Mouse (Mus musculus) forebrain, embryonic 11.5 days (tissue): ENCODE data around the gene Gm45711. TPM values are rescaled to one million over a fixed set of nuclear protein-coding genes. Genes with fewer than 3 reads are reported as not detected.
"Not testable (repeated sequence)": the region's sequence is repeated elsewhere in the genome, so short reads cannot be mapped to it uniquely, and the experiment has no call there.

Experiments
- ATAC-seq: fragments of 200-750 bp; cut with Nextera tagmentation; replicated peaks from 2 replicates; pipeline ENCODE4 v1.8.0; 2017; ENCODE audit warnings: moderate TSS enrichment; ENCODE audit not compliant: low FRiP score
- DNase-seq: peaks from one replicate; pipeline ENCODE4 v3.0.0-alpha.2; 2017; ENCODE audit warnings: low spot score
- H3K27ac ChIP-seq: fragments of 300-500 bp; sonication (generic); 2 replicates; pipeline ENCODE4 v1.5.1; 2014; ENCODE audit warnings: low read depth, low read length
- H3K27me3 ChIP-seq: fragments of 300-500 bp; sonication (generic); 2 replicates; pipeline ENCODE4 v1.6.1; 2014; ENCODE audit warnings: mild to moderate bottlenecking, low read length, mixed read lengths; ENCODE audit not compliant: control insufficient read depth, insufficient read depth
- H3K36me3 ChIP-seq: fragments of 300-500 bp; sonication (generic); 2 replicates; pipeline ENCODE4 v1.6.1; 2014; ENCODE audit warnings: mild to moderate bottlenecking, low read length, moderate library complexity, mixed read lengths; ENCODE audit not compliant: control insufficient read depth, insufficient read depth
- H3K4me1 ChIP-seq: fragments of 300-500 bp; sonication (generic); replicated peaks from 2 replicates; pipeline ENCODE4 v1.6.1; 2014; ENCODE audit warnings: low read length, mixed read lengths; ENCODE audit not compliant: control insufficient read depth, insufficient read depth
- H3K4me2 ChIP-seq: fragments of 300-500 bp; sonication (generic); 2 replicates; pipeline ENCODE4 v1.6.1; 2014; ENCODE audit warnings: low read depth, mild to moderate bottlenecking, low read length, moderate library complexity, mixed read lengths; ENCODE audit not compliant: severe bottlenecking
- H3K4me3 ChIP-seq: fragments of 300-500 bp; sonication (generic); 2 replicates; pipeline ENCODE4 v1.5.1; 2014; ENCODE audit warnings: low read depth, low read length
- H3K9ac ChIP-seq: fragments of 300-500 bp; sonication (generic); 2 replicates; pipeline ENCODE4 v1.6.1; 2014; ENCODE audit warnings: low read length
- H3K9me3 ChIP-seq: fragments of 300-500 bp; sonication (generic); 2 replicates; pipeline ENCODE4 v1.6.1; 2016; ENCODE audit warnings: low read length, mixed read lengths; ENCODE audit not compliant: control insufficient read depth
- WGBS: fragments of 180-500 bp; shearing (Covaris S2); extraction: QIAGEN DNeasy Blood & Tissue Kit; methylation state at CpG from one replicate; pipeline ENCODE4 v1.1.7; 2014; 5-methylcytosine and 5-hydroxymethylcytosine counted together
- polyA plus RNA-seq: library from polyadenylated mRNA; unstranded; fragments of >200 nt; fragmentation: Nextera tagmentation; extraction: Ambion mirVana; gene quantifications from 2 replicates; pipeline ENCODE4 v1.2.1, GENCODE M21; 2014

Gm45711 gene
- polyA plus RNA-seq, 1 experiment from 2014 or later, result not detected

DNA sequence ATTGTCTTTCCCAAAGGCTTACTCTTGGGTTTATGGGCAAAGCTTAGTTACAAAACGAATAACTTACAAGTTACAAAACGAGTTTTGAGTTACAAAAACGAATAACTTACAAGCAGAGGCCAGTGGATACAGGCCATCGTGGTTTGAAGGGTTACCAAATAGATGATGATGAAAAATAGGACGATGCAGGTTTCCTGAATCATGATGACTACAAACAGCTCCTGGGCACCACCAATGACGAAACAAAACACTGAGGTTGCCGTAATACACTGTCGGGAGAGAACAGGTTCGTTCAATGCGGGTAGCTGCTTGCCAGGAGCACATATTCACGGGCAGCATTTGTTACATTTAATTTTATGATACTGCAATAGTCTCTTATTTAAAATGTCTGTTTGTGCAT is 4.9 kb downstream of the Gm45711 start:
- Histone ChIP-seq H3K4me1 (no peaks in the 10 kb centered on the region), H3K36me3 (no peaks in the 10 kb centered on the region), H3K9me3 (no peaks in the 10 kb centered on the region), H3K4me2 (no peak overlapping the region), H3K9ac (no peak overlapping the region), H3K4me3 (no peak overlapping the region), H3K27ac (no peak overlapping the region), H3K27me3 (no peaks in the 10 kb centered on the region)
- DNase-seq (no peak), ATAC-seq (no peak)
- 86% methylated on average over 11 of the region's 11 CpGs for WGBS

DNA sequence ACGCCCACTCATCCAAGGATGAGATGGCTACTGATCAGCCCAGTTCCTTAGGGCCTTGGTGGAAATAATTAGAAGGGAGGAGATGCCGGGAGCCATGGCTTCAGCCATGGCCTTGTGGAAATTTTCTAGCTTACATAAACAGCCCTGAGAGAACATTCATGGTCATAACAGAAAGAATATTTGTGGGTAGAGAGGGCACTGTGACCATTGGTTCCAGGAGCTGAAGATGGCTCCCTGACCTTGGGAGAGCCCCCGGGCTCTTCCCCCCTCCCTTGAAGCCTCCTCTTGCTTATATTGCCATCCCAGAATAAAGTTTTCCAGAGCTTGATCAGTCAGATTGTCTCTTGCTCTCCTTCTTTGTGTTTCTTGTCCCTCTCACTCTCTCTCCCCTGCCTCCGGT is 7.3 kb downstream of the Gm45711 start:
- WGBS, result 97% methylated on average over 4 of the region's 4 CpGs

DNA sequence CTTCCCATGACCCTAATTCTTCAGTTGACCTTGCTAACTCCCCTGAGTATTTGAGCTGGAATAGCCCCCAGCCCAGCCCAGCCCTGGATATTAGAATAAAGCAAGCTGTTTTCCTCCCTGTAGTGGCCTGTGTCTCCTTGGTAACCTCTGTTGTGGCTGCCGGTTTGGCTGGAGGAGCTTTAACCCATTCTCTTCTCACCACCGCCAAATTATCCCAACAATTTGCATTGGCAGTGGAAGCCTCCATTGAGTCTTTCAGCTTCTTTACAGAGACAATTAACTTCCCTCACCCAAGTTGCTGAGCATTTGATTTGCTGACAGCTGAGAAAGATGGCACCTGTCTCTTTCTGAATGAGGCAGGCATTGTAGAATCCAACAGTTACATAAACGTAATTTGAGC is 8.3 kb downstream of the Gm45711 start:
- not testable (repeated sequence) for H3K27ac ChIP-seq, H3K36me3 ChIP-seq, H3K9ac ChIP-seq, H3K4me2 ChIP-seq, H3K4me3 ChIP-seq, H3K27me3 ChIP-seq, H3K4me1 ChIP-seq, H3K9me3 ChIP-seq
- DNase-seq (peak; percentile 60), ATAC-seq (peak; percentile 82)
- 11% methylated on average over 3 of the region's 3 CpGs for WGBS

More for the DNA sequence above, 7.3 kb downstream of the Gm45711 start:
- H3K36me3 ChIP-seq, H3K4me2 ChIP-seq, DNase-seq, H3K9ac ChIP-seq, H3K27me3 ChIP-seq, H3K4me1 ChIP-seq, H3K4me3 ChIP-seq, H3K9me3 ChIP-seq, H3K27ac ChIP-seq, ATAC-seq: not testable (repeated sequence)

DNA sequence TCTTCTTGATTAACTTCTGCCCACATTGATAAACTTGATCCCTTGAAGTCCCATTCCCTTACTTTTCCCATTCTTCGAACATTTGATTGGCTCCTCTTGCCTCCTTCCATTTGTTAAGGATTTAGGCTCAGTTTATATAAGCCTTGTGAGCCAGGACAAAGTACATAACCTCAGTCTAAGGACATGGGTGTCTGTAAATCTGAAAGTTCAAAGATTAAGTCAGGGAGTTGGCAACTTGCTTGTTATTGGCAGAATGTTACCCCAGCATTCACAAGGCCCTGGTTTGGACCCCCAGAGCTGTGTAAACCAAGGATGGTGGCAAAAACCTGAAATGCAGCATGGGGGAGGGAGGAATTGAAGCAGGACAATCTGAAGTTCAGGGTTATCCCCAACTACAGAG is 15.5 kb downstream of the Gm45711 start:
- H3K4me1 ChIP-seq, result no peaks in the 10 kb centered on the region
- no peak overlapping the region for H3K4me2 ChIP-seq
- no peak overlapping the region for H3K27ac ChIP-seq
- ATAC-seq, result no peak
- no peaks in the 10 kb centered on the region for H3K27me3 ChIP-seq
- H3K9me3 ChIP-seq, result no peaks in the 10 kb centered on the region
- H3K4me3 ChIP-seq, result no peak overlapping the region
- WGBS, result 79% methylated on average over 1 of the region's 1 CpGs
- no peaks in the 10 kb centered on the region for H3K36me3 ChIP-seq
- H3K9ac ChIP-seq, result no peak overlapping the region
- DNase-seq, result no peak

DNA sequence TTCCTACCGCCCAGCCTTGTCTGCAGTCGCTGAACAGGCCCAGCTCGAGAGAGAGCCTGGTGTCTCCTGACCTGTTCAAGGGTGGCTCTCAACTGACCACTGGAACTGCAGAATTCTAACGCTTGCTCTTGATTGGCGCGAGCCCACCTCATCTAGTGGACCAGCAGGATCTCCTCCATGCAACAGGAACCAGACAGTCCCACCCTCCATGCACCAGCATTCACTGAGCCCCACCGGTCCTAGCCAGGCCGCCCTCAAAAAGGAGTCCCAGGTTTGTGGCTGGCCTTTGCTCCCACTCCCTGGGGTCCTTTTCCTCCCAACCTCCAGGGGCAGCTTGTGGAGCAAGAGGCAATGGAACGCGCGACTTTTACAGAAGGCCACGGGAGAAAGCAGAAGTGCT is 16.8 kb downstream of the Gm45711 start, which contains the start of gene Cmtm2a:
TSS of gene Cmtm2a (minus strand) at position 101 of the 400 bp plus-strand sequence.
- not testable (repeated sequence) for H3K4me2 ChIP-seq, H3K4me1 ChIP-seq, H3K9ac ChIP-seq, H3K36me3 ChIP-seq, H3K27ac ChIP-seq, ATAC-seq, DNase-seq, H3K9me3 ChIP-seq, H3K4me3 ChIP-seq, H3K27me3 ChIP-seq
- 95% methylated on average over 12 of the region's 12 CpGs for WGBS

DNA sequence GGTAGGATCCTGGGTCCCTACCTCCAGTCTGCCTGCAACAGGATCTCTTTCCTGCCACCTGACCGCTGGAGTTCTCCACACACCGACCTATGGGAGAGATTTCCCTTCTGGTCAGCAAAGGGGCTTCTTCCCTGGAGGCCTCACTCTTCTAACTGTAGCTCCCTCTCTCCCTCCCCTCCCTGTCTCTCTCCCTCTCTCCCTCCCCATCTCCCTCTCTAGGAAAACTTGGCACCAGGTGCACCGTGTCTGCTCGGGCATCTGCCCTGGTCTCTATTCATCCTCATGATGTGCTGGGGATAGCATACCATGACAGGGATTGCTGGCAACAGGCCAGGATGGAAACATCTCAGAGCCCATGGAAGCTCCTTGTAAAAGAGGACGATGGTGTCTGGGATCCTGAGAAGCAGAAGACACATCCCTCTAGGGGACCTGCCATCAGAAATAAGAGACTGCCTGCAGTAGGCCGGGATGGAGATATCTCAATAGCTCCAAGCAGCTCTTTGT is 40.9 kb downstream of the Gm45711 start:
- Histone ChIP-seq H3K4me2 (no peak overlapping the region), H3K27me3 (no peaks in the 10 kb centered on the region), H3K4me1 (no peaks in the 10 kb centered on the region), H3K27ac (no peak overlapping the region), H3K4me3 (no peak overlapping the region), H3K9me3 (no peaks in the 10 kb centered on the region), H3K9ac (no peak overlapping the region), H3K36me3 (no peaks in the 10 kb centered on the region)
- DNase-seq (no peak), ATAC-seq (no peak)
- WGBS, result 93% methylated on average over 6 of the region's 6 CpGs

GRCm38 (mm10) chr8:104268368-104268767 is 41.5 kb downstream of the Gm45711 start:
- H3K36me3 ChIP-seq, result peaks cover 2% of the 10 kb centered on the region; the same call in 1 of the 2 replicates
- ATAC-seq, result no peak
- no peak overlapping the region for H3K4me3 ChIP-seq
- H3K4me1 ChIP-seq, result no peaks in the 10 kb centered on the region
- no peak overlapping the region for H3K27ac ChIP-seq
- no peak overlapping the region for H3K9ac ChIP-seq
- no peaks in the 10 kb centered on the region for H3K9me3 ChIP-seq
- no peak for DNase-seq
- no peak overlapping the region for H3K4me2 ChIP-seq
- H3K27me3 ChIP-seq, result no peaks in the 10 kb centered on the region

GRCm38 (mm10) chr8:104264271-104264935 is 45.5 kb downstream of the Gm45711 start:
- not testable (repeated sequence) for H3K27me3 ChIP-seq, H3K4me1 ChIP-seq, H3K4me3 ChIP-seq, H3K9me3 ChIP-seq, H3K4me2 ChIP-seq, H3K9ac ChIP-seq, H3K36me3 ChIP-seq, H3K27ac ChIP-seq, DNase-seq, ATAC-seq
- 95% methylated on average over 22 of the region's 22 CpGs for WGBS

GRCm38 (mm10) chr8:104261802-104262201 is 48.1 kb downstream of the Gm45711 start:
- not testable (repeated sequence) for H3K4me3 ChIP-seq, H3K9ac ChIP-seq, H3K4me2 ChIP-seq, ATAC-seq, H3K4me1 ChIP-seq, H3K27me3 ChIP-seq, H3K27ac ChIP-seq, H3K9me3 ChIP-seq, DNase-seq
- WGBS, result 96% methylated on average over 5 of the region's 5 CpGs
- peaks cover 11% of the 10 kb centered on the region for H3K36me3 ChIP-seq
